ENCODE assay signal across 19 mouse cellular contexts in the genomic region with DNA sequence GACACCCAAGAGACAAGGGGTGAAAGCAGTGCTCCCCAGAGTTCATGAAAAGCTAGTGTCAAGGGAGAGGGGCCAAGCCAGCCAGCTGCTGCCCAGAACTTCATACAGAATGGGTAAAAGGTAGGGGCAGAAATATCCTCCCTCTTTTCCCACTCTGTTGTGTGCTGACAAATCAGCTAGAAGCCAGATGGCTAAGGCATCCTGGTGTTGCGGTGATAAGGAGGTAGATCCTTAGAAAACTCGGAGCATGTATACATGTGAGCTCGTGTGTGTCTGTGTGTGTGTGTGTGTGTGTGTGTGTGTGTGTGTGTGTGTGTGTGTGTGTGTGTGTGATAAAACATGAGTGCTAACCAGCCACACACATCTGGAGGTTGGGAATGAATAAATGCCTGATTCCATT. TPM values are rescaled to one million over a fixed set of nuclear protein-coding genes. Genes with fewer than 3 reads are reported as not detected.
DNase-seq lines count a peak whose midpoint lies in the region; ATAC-seq and TF ChIP-seq lines count a peak whose summit lies in the region.
"Had no signal": no experiment of that assay in that cellular context is flagged by ENCODE, and none has a peak within 500 bp of the region (broad histone marks: within the 10 kb centered on the region; RNA-seq: fewer than 3 reads in every experiment).

No protein-coding gene starts in this region.

- no peak overlapping the region for H3K4me2 ChIP-seq in heart, embryonic 13.5 days
- no peak overlapping the region for H3K4me2 ChIP-seq in heart, embryonic 11.5 days
- no peak overlapping the region for H3K4me2 ChIP-seq in heart, postnatal 0 days (ENCODE audit: low read depth, low read length)
- no peak overlapping the region for H3K4me2 ChIP-seq in liver, embryonic 13.5 days
- H3K4me2 ChIP-seq: embryonic facial prominence, embryonic 12.5 days; forebrain, embryonic 13.5 days had no signal

- no peak for TF ChIP-seq CTCF in heart, postnatal 0 days (IDR thresholded peaks at IDR 0.05; ENCODE audit: low read depth)
- TF ChIP-seq CTCF in brain, embryonic 14.5 days (IDR thresholded peaks at IDR 0.05; ENCODE audit: borderline replicate concordance, extremely low read depth, insufficient read depth, insufficient read length), result no peak

- H3K4me3 ChIP-seq in heart, embryonic 13.5 days, result no peak overlapping the region
- no peak overlapping the region for H3K4me3 ChIP-seq in heart, embryonic 11.5 days (ENCODE audit: low read depth, low read length)
- H3K4me3 ChIP-seq in heart, postnatal 0 days (ENCODE audit: low read depth, low read length), result no peak overlapping the region
- H3K4me3 ChIP-seq in liver, embryonic 13.5 days (replicated peaks), result no peak overlapping the region
- H3K4me3 ChIP-seq: embryonic facial prominence, embryonic 12.5 days; forebrain, embryonic 13.5 days had no signal

- TF ChIP-seq EP300 in heart, postnatal 0 days (IDR thresholded peaks at IDR 0.05; ENCODE audit: low read depth), result no peak

- peak; percentile 41 for DNase-seq in heart, postnatal 0 days (ENCODE audit: low spot score)
- no peak for DNase-seq in heart, adult 11 months
- DNase-seq in brain, embryonic 14.5 days (ENCODE audit: low read depth), result peak; percentile 17
- DNase-seq in liver, embryonic 13.5 days, result no peak
- no peak for DNase-seq in adipocyte (ENCODE audit: low spot score)
- no peak for DNase-seq in urinary bladder, postnatal 4 days (ENCODE audit: low spot score in 2 of 2)
- DNase-seq: adrenal gland, adult 8-10 months; adrenal gland, postnatal 36 days; cerebellum, adult 11-12 months; cerebellum, adult 9-10 months; cerebellum, postnatal 25 days; forebrain, postnatal 0 days; gastrocnemius, postnatal 14 days; kidney, adult 11 months had no signal

- H3K36me3 ChIP-seq in heart, embryonic 13.5 days, result no peaks in the 10 kb centered on the region
- H3K36me3 ChIP-seq in heart, embryonic 11.5 days (ENCODE audit: control insufficient read depth, insufficient read depth, low read length), result no peaks in the 10 kb centered on the region
- no peaks in the 10 kb centered on the region for H3K36me3 ChIP-seq in heart, postnatal 0 days (replicated peaks; ENCODE audit: control insufficient read depth, insufficient read depth, low read length)
- no peaks in the 10 kb centered on the region for H3K36me3 ChIP-seq in liver, embryonic 13.5 days
- H3K36me3 ChIP-seq: embryonic facial prominence, embryonic 12.5 days had no signal

- no peak overlapping the region for H3K9ac ChIP-seq in heart, embryonic 13.5 days
- H3K9ac ChIP-seq in heart, embryonic 11.5 days (ENCODE audit: low read depth, low read length), result no peak overlapping the region
- H3K9ac ChIP-seq in heart, postnatal 0 days (replicated peaks; ENCODE audit: low read depth, low read length), result no peak overlapping the region
- H3K9ac ChIP-seq in liver, embryonic 13.5 days, result no peak overlapping the region
- H3K9ac ChIP-seq: embryonic facial prominence, embryonic 12.5 days; forebrain, embryonic 13.5 days; forebrain, postnatal 0 days had no signal

- H3K27me3 ChIP-seq in heart, embryonic 13.5 days (replicated peaks), result no peaks in the 10 kb centered on the region
- H3K27me3 ChIP-seq in heart, embryonic 11.5 days (ENCODE audit: control insufficient read depth, insufficient read depth, low read length), result no peaks in the 10 kb centered on the region
- H3K27me3 ChIP-seq in heart, postnatal 0 days (ENCODE audit: control insufficient read depth, insufficient read depth, low read length), result no peaks in the 10 kb centered on the region
- H3K27me3 ChIP-seq in liver, embryonic 13.5 days, result no peaks in the 10 kb centered on the region
- H3K27me3 ChIP-seq: embryonic facial prominence, embryonic 12.5 days; forebrain, embryonic 13.5 days had no signal

- WGBS in heart, embryonic 13.5 days, result 30% methylated on average over 3 of the region's 3 CpGs
- 17% methylated on average over 3 of the region's 3 CpGs for WGBS in heart, embryonic 11.5 days (ENCODE audit: insufficient replicate concordance)
- 5% methylated on average over 3 of the region's 3 CpGs for WGBS in heart, postnatal 0 days
- WGBS in liver, embryonic 13.5 days (ENCODE audit: insufficient replicate concordance), result 55% methylated on average over 3 of the region's 3 CpGs

- ATAC-seq in heart, embryonic 13.5 days (ENCODE audit: extremely low read depth, insufficient number of reproducible peaks, low FRiP score, low TSS enrichment), result no peak
- ATAC-seq in heart, embryonic 11.5 days (replicated peaks; ENCODE audit: insufficient number of reproducible peaks, low FRiP score, low TSS enrichment), result no peak
- ATAC-seq in heart, postnatal 0 days (ENCODE audit: insufficient read depth, low read depth), result no peak
- ATAC-seq in liver, embryonic 13.5 days (ENCODE audit: low read depth), result peak; percentile 68
- ATAC-seq: forebrain, embryonic 13.5 days; forebrain, postnatal 0 days; hindbrain, postnatal 0 days had no signal

- no peak for TF ChIP-seq POLR2A in brain, embryonic 14.5 days (IDR thresholded peaks at IDR 0.05; ENCODE audit: borderline replicate concordance, extremely low read depth, insufficient read depth, insufficient read length, poor library complexity, severe bottlenecking)

- H3K27ac ChIP-seq in heart, embryonic 13.5 days (replicated peaks), result peak overlapping the region; percentile 62
- H3K27ac ChIP-seq in heart, embryonic 11.5 days (ENCODE audit: low read depth, low read length), result no peak overlapping the region
- H3K27ac ChIP-seq in heart, postnatal 0 days (ENCODE audit: low read depth), result peak overlapping the region; percentile 23
- no peak overlapping the region for H3K27ac ChIP-seq in liver, embryonic 13.5 days
- H3K27ac ChIP-seq: embryonic facial prominence, embryonic 12.5 days; forebrain, embryonic 13.5 days; hindbrain, postnatal 0 days had no signal

- peaks cover 37% of the 10 kb centered on the region for H3K4me1 ChIP-seq in heart, embryonic 13.5 days
- peaks cover 2% of the 10 kb centered on the region; the same call in 1 of the 2 replicates for H3K4me1 ChIP-seq in heart, embryonic 11.5 days (ENCODE audit: control insufficient read depth, insufficient read depth, low read length)
- H3K4me1 ChIP-seq in heart, postnatal 0 days (ENCODE audit: control insufficient read depth, insufficient read depth), result peaks cover 6% of the 10 kb centered on the region; the same call in 1 of the 2 replicates
- peaks cover 4% of the 10 kb centered on the region for H3K4me1 ChIP-seq in liver, embryonic 13.5 days (replicated peaks)

- no peaks in the 10 kb centered on the region for H3K9me3 ChIP-seq in heart, embryonic 13.5 days
- H3K9me3 ChIP-seq in heart, embryonic 11.5 days (replicated peaks; ENCODE audit: control insufficient read depth, low read length), result no peaks in the 10 kb centered on the region
- H3K9me3 ChIP-seq in heart, postnatal 0 days (replicated peaks; ENCODE audit: control insufficient read depth, low read length), result no peaks in the 10 kb centered on the region
- H3K9me3 ChIP-seq in liver, embryonic 13.5 days (replicated peaks), result no peaks in the 10 kb centered on the region
- H3K9me3 ChIP-seq: embryonic facial prominence, embryonic 12.5 days; forebrain, embryonic 13.5 days had no signal

RNA-seq across cellular contexts. Expression of a gene that starts 20.7 kb away (rescaled TPM):
- polyA plus RNA-seq in heart, embryonic 13.5 days (2015; fragmentation: Nextera tagmentation; extraction: Ambion mirVana), result 76.9 and 80.8 TPM in 2 replicates
- 62.8 and 74.4 TPM in 2 replicates for polyA plus RNA-seq in heart, embryonic 11.5 days (2014; fragmentation: Nextera tagmentation; extraction: Ambion mirVana)
- 160 and 192 TPM in 2 replicates for total RNA-seq in heart, postnatal 0 days (2014; rRNA removed; ENCODE audit: low replicate concordance)
- polyA plus RNA-seq in heart, postnatal 0 days (2015; fragmentation: Nextera tagmentation; extraction: Ambion mirVana), result 66.1 and 74.6 TPM in 2 replicates
- polyA plus RNA-seq in brain, embryonic 14.5 days (2012; rRNA removed), result 27.6 and 29.8 TPM in 2 replicates
- polyA plus RNA-seq in liver, embryonic 13.5 days (2015; fragmentation: Nextera tagmentation; extraction: Ambion mirVana), result 7.5 and 10.7 TPM in 2 replicates

Comparison
In these comparisons a context has a peak if more than half of its experiments do, and no peak if none do; other contexts are left out.
1. H3K27ac ChIP-seq: peak in heart, embryonic 13.5 days (single experiment) and heart, postnatal 0 days (single experiment); none in heart, embryonic 11.5 days (single experiment) and liver, embryonic 13.5 days (single experiment).
2. DNase-seq: peak in heart, postnatal 0 days (single experiment) and brain, embryonic 14.5 days (single experiment); none in heart, adult 11 months (single experiment), liver, embryonic 13.5 days (single experiment), adipocyte (single experiment) and urinary bladder, postnatal 4 days (0 of 2).